Mouse (Mus musculus) midbrain, embryonic 12.5 days (tissue): ENCODE results near the gene Obsl1. TPM values are rescaled to one million over a fixed set of nuclear protein-coding genes. Genes with fewer than 3 reads are reported as not detected.

ENCODE experiments used
- ATAC-seq: fragments of 200-750 bp; cut with Nextera tagmentation; 2 replicates; pipeline ENCODE4 v1.8.0; 2017; ENCODE audit warnings: low read depth, moderate TSS enrichment, moderate library complexity; ENCODE audit not compliant: low FRiP score
- H3K27ac ChIP-seq: fragments of 300-500 bp; sonication (generic); replicated peaks from 2 replicates; pipeline ENCODE4 v1.5.1; 2016; ENCODE audit warnings: mild to moderate bottlenecking
- H3K27me3 ChIP-seq: fragments of 300-500 bp; sonication (generic); 2 replicates; pipeline ENCODE4 v1.6.1; 2016; ENCODE audit warnings: mild to moderate bottlenecking
- H3K36me3 ChIP-seq: fragments of 300-500 bp; sonication (generic); 2 replicates; pipeline ENCODE4 v1.6.1; 2016
- H3K4me1 ChIP-seq: fragments of 300-500 bp; sonication (generic); 2 replicates; pipeline ENCODE4 v1.6.1; 2016
- H3K4me2 ChIP-seq: fragments of 300-500 bp; sonication (generic); replicated peaks from 2 replicates; pipeline ENCODE4 v1.6.1; 2016; ENCODE audit warnings: mild to moderate bottlenecking, moderate library complexity
- H3K4me3 ChIP-seq: fragments of 300-500 bp; sonication (generic); 2 replicates; pipeline ENCODE4 v1.5.1; 2016; ENCODE audit warnings: mild to moderate bottlenecking
- H3K9ac ChIP-seq: fragments of 300-500 bp; sonication (generic); replicated peaks from 2 replicates; pipeline ENCODE4 v1.6.1; 2016; ENCODE audit warnings: mild to moderate bottlenecking, moderate library complexity
- H3K9me3 ChIP-seq: fragments of 300-500 bp; sonication (generic); 2 replicates; pipeline ENCODE4 v1.6.1; 2016; ENCODE audit warnings: mild to moderate bottlenecking
- WGBS: fragments of 180-500 bp; shearing (Covaris S2); methylation state at CpG from one replicate; pipeline ENCODE4 v1.1.7; 2016; 5-methylcytosine and 5-hydroxymethylcytosine counted together
- polyA plus RNA-seq: library from polyadenylated mRNA; unstranded; fragments of >200 nt; fragmentation: Nextera tagmentation; extraction: Ambion mirVana; gene quantifications from 2 replicates; pipeline ENCODE4 v1.2.1, GENCODE M21; 2016

Obsl1 gene
- polyA plus RNA-seq = 42.7 and 46.6 TPM in 2 replicates

DNA sequence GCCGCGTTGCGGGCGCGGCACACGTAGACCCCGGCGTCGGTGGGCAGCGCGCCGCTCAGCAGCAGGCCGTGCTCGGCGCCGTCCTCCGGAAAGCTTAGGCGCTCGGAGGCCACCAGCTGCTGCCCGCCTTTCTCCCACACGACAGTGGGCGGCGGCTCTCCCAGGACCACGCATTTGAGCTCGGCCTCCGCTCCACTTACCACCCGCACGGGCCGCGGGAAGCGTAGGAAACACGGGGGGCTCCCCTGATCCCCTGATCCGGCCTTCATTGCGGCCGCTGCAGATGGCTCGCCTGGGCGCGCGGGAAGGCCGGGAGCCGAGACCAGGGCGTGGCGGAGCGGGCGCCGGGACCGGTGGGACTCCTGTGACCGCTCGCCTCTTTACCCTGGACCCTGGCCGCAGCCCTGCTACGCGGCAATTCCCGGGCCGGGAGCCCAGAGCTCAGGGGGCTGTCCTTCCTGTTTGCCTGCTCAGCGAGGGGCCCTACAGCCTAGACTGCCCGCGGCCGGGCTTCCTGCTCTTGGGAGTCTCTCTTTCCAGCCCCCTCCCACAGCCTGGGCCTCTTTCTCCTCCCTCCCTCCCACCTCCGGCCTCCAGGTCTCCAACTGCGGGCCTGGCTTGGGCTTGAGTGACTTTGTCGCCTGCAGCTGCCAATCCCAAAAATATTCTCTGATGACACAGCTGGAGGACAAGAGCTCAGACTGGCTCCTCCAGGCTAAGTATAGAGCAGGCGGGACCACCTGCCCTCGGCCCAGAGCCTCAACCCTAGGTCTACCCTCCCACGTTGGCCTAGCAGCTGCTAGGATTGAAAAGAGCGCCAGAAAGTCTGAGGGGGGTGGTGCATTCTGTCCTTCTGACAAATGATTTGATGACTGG is at the start of gene Obsl1:
Gene Obsl1 (minus strand): TSS at position 497 of the 876 bp plus-strand sequence.
- H3K4me2 ChIP-seq = peak within 1 kb of the TSS; percentile 96
- H3K9ac ChIP-seq = peak within 1 kb of the TSS; percentile 88
- under 1% methylated on average over 60 of the region's 65 CpGs for WGBS
- H3K27ac ChIP-seq = peak within 1 kb of the TSS; percentile 72
- H3K36me3 ChIP-seq = peaks cover 14% of the 10 kb centered on the region
- H3K4me1 ChIP-seq = peaks cover 18% of the 10 kb centered on the region
- ATAC-seq = peak; percentile 80
- H3K9me3 ChIP-seq = no peaks in the 10 kb centered on the region
- H3K27me3 ChIP-seq = peaks cover 48% of the 10 kb centered on the region
- peak within 1 kb of the TSS; percentile 71 for H3K4me3 ChIP-seq

- no peak for ATAC-seq
- peaks cover 60% of the 10 kb centered on the region for H3K36me3 ChIP-seq
- H3K4me3 ChIP-seq = no peak overlapping the region
- WGBS = 89% methylated on average over 7 of the region's 7 CpGs
- H3K4me2 ChIP-seq = no peak overlapping the region
- H3K9ac ChIP-seq = no peak overlapping the region
- no peak overlapping the region for H3K27ac ChIP-seq
- H3K27me3 ChIP-seq = no peaks in the 10 kb centered on the region
- peaks cover 12% of the 10 kb centered on the region for H3K4me1 ChIP-seq
- no peaks in the 10 kb centered on the region for H3K9me3 ChIP-seq
These were observed 49.4 kb upstream of the Obsl1 start for GRCm38 (mm10) chr1:75555680-75556079.

GRCm38 (mm10) chr1:75550586-75550985 is 44.3 kb upstream of the Obsl1 start:
- Histone ChIP-seq H3K9me3 (no peaks in the 10 kb centered on the region), H3K27ac (no peak overlapping the region), H3K4me1 (peaks cover 13% of the 10 kb centered on the region), H3K36me3 (peaks cover 59% of the 10 kb centered on the region), H3K4me3 (no peak overlapping the region), H3K27me3 (no peaks in the 10 kb centered on the region), H3K9ac (no peak overlapping the region), H3K4me2 (no peak overlapping the region)
- 92% methylated on average over 15 of the region's 15 CpGs for WGBS
- no peak for ATAC-seq

DNA sequence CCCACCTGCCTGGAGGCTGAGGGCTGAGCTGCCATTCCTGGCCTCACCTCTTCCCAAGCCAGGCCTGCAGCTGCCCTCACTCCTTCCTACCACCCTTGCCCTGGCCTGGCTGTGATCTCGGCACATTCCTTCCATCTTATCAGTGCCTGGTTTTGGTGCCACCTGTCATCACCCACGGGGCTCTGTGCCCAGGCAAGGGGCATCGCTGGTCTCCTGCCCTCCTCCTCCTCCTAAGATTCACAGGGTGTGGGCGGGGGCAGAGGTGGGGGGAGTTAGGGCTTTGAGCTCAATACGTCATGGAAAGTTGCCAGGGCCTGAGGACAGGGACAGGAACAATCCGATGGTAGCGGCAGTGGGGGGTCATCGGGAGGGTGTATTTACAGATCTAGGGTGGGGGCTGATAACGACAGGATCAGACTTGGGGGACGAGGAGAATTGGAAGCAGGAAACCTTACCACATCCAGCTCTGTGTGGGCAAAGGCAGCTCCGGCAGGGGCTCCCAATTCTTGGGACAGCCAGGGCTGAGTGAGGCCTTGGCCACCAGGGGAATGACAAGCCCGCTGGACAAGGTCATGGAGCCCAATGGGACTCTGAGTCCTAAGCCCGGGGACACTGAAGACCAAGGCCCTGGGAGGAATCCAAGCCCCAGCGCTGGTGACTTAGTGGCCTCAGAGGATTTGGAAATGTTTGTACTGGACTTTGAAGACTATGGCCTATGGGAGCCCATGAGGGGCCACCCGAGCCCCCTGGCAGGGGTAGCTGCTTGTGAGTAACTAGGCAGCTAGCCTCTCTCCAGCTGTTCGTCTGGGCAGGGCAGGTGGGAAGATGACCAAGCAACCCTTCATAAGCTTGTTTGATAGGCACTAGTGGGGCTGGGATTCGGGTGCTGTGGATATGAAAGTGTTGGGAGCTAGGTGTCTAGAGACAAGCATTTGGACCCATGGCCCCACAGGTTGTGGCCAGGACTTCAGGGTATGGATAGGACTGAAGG is 43.3 kb upstream of the Obsl1 start:
- Histone ChIP-seq H3K4me1 (peaks cover 15% of the 10 kb centered on the region), H3K36me3 (peaks cover 50% of the 10 kb centered on the region), H3K4me3 (no peak overlapping the region), H3K9ac (no peak overlapping the region), H3K9me3 (no peaks in the 10 kb centered on the region), H3K27ac (no peak overlapping the region), H3K4me2 (no peak overlapping the region), H3K27me3 (no peaks in the 10 kb centered on the region)
- WGBS = 88% methylated on average over 17 of the region's 17 CpGs
- no peak for ATAC-seq

DNA sequence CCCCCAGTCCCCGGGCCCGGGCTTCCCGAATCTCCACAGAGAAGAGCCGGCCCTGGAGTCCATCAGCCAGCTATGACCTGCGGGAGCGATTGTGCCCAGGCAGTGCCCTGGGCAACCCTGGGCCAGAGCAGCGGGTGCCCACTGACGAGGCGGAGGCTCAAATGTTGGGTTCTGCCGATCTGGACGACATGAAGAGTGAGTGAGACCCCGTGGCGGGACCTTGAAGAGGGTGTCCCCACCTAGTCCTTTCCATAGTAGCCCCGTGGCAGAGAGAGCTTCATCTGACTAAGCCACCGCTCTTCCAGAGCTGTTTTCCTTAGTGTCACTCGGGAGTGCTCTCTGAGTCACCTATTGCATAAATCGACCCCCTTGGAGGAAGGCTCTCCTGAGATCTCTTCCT is 42.6 kb upstream of the Obsl1 start:
- 90% methylated on average over 17 of the region's 17 CpGs for WGBS
- Histone ChIP-seq H3K27me3 (no peaks in the 10 kb centered on the region), H3K4me2 (no peak overlapping the region), H3K4me3 (no peak overlapping the region), H3K4me1 (peaks cover 15% of the 10 kb centered on the region), H3K9ac (no peak overlapping the region), H3K36me3 (peaks cover 43% of the 10 kb centered on the region), H3K27ac (no peak overlapping the region), H3K9me3 (no peaks in the 10 kb centered on the region)
- ATAC-seq = no peak

DNA sequence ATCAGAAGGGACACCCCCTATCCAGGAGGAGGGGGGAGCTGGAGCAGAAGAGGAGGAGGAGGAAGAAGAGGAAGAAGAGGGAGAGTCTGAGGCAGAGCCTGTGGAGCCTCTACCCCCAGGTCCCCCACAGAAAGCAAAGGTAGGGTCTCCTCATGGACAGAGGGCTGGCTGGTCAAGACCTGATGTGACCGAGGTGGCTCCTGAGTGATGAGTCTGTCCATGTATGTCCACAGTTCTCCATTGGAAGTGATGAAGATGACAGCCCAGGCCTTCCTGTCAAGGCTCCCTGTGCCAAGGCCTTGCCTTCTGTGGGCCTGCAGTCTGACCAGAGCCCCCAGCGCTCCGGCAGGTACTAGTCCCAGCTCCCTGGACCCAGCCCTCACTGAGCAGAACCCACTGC is 41.8 kb upstream of the Obsl1 start:
- Histone ChIP-seq H3K9me3 (no peaks in the 10 kb centered on the region), H3K4me1 (peaks cover 15% of the 10 kb centered on the region), H3K9ac (no peak overlapping the region), H3K36me3 (peaks cover 35% of the 10 kb centered on the region), H3K27ac (no peak overlapping the region), H3K4me2 (no peak overlapping the region), H3K27me3 (no peaks in the 10 kb centered on the region), H3K4me3 (no peak overlapping the region)
- 98% methylated on average over 3 of the region's 3 CpGs for WGBS
- ATAC-seq = no peak

DNA sequence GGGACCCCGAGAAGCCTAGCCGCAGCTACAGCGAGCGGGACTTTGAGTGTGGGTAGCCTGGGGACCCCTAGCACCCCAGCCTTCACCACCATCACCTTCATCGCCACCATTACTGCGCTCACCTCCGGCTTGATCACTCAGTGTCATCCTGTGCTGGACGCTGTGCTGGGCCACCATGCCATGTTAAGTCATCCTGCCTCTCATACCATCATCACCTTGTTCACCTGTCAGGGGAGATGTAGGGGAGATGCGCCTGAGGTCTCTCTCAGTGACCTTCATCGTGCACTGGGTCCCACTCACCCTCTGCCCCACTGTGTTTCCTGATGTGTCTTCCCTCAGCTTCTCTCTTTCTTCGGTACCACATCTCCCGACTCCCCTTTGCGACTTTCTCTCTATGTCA is 41.1 kb upstream of the Obsl1 start:
- Histone ChIP-seq H3K27ac (no peak overlapping the region), H3K4me3 (peak overlapping the region; percentile 76; the same call in 1 of the 2 replicates), H3K4me2 (peak overlapping the region; percentile 76; the same call in 1 of the 2 replicates), H3K27me3 (no peaks in the 10 kb centered on the region), H3K4me1 (peaks cover 15% of the 10 kb centered on the region), H3K9ac (0 out of 2 replicates have a peak overlapping the region, but pooled peaks have one; percentile 89), H3K36me3 (peaks cover 28% of the 10 kb centered on the region), H3K9me3 (no peaks in the 10 kb centered on the region)
- 0 out of 2 replicates have a peak, but pooled peaks have one; percentile 4 for ATAC-seq
- 95% methylated on average over 13 of the region's 13 CpGs for WGBS

- peak within 1 kb of the TSS; percentile 76 for H3K4me2 ChIP-seq
- peak within 1 kb of the TSS; percentile 89 for H3K9ac ChIP-seq
- H3K27me3 ChIP-seq = no peaks in the 10 kb centered on the region
- peak within 1 kb of the TSS; percentile 82 for H3K27ac ChIP-seq
- ATAC-seq = peak; percentile 86
- H3K4me3 ChIP-seq = peak within 1 kb of the TSS; percentile 76
- WGBS = 1% methylated on average over 50 of the region's 64 CpGs
- peaks cover 18% of the 10 kb centered on the region for H3K36me3 ChIP-seq
- peaks cover 15% of the 10 kb centered on the region for H3K4me1 ChIP-seq
- no peaks in the 10 kb centered on the region for H3K9me3 ChIP-seq
These were observed 40.0 kb upstream of the Obsl1 start, which contains the start of gene Slc4a3 for GRCm38 (mm10) chr1:75545965-75546956. Slc4a3 (plus strand) TSS chr1:75546266.

DNA sequence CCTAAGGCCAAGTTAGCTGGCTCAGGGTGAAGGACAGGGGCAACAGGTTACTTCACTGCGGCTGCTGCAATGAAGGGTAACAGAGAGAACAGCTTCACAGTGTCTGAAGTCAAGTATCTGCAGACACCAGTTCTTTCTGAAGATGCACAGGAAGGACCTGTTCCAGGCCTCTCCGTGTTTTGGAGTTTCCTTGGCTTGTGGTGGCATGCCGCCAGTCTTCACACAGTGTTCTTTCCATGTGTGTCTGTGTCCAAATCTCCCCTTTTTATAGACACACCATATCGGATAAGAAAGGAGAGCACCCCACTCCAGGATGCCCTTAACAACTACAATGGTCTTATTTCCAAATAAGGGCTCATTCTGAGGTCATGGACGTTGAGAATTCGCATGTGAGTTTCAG is 38.1 kb upstream of the Obsl1 start:
- Histone ChIP-seq H3K36me3 (peaks cover 4% of the 10 kb centered on the region; the same call in 1 of the 2 replicates), H3K4me2 (no peak overlapping the region), H3K4me3 (no peak overlapping the region), H3K9ac (no peak overlapping the region), H3K9me3 (no peaks in the 10 kb centered on the region), H3K27ac (no peak overlapping the region), H3K4me1 (peaks cover 15% of the 10 kb centered on the region), H3K27me3 (no peaks in the 10 kb centered on the region)
- no peak for ATAC-seq
- 89% methylated on average over 6 of the region's 6 CpGs for WGBS

DNA sequence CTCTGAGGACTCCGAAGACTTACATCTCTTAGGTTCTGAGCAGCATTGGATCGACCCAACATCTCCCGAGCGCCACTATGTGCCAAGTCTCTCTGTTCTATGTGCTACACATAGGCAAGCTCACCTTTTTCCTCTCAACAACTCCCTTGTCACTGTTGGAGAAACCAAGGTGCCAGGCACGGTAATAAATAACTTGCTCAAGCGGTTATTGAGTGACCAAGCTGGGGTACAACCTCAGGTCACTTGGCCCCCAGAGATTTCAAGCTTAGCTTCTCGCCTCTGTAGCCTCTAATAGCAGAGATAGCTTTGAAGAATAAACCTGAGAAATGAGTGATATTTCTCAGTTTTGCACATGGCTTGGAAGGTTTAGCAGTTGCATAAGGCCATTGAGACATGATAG is 35.2 kb upstream of the Obsl1 start:
- Histone ChIP-seq H3K9me3 (no peaks in the 10 kb centered on the region), H3K9ac (no peak overlapping the region), H3K27me3 (no peaks in the 10 kb centered on the region), H3K4me2 (no peak overlapping the region), H3K4me3 (no peak overlapping the region), H3K4me1 (peaks cover 6% of the 10 kb centered on the region), H3K27ac (no peak overlapping the region), H3K36me3 (peaks cover 7% of the 10 kb centered on the region)
- WGBS = 90% methylated on average over 7 of the region's 7 CpGs
- ATAC-seq = no peak
